Mouse (Mus musculus) limb, embryonic 10.5 days (tissue): ENCODE measurements at regions not wholly inside any gene's neighbourhood (a gene's known extent, or its start where the extent isn't known, plus 50 kb on each side); places are given as distances from the start of the nearest gene placed in this dataset.

ENCODE experiments used
- DNase-seq: peaks from one replicate; pipeline ENCODE4 v3.0.0-alpha.2; 2017; ENCODE audit warnings: low spot score
- H3K27ac ChIP-seq: fragments of 300-500 bp; sonication (generic); 2 replicates; pipeline ENCODE4 v1.5.1; 2016; ENCODE audit warnings: mild to moderate bottlenecking
- H3K27me3 ChIP-seq: fragments of 300-500 bp; sonication (generic); 2 replicates; pipeline ENCODE4 v1.6.1; 2016; ENCODE audit warnings: low read depth, mild to moderate bottlenecking; ENCODE audit not compliant: poor library complexity, severe bottlenecking
- H3K36me3 ChIP-seq: fragments of 300-500 bp; sonication (generic); 2 replicates; pipeline ENCODE4 v1.6.1; 2016; ENCODE audit warnings: mild to moderate bottlenecking, moderate library complexity
- H3K4me1 ChIP-seq: fragments of 300-500 bp; sonication (generic); 2 replicates; pipeline ENCODE4 v1.6.1; 2016
- H3K4me3 ChIP-seq: fragments of 300-500 bp; sonication (generic); 2 replicates; pipeline ENCODE4 v1.5.1; 2016; ENCODE audit warnings: mild to moderate bottlenecking, moderate library complexity
- H3K9me3 ChIP-seq: fragments of 300-500 bp; sonication (generic); replicated peaks from 2 replicates; pipeline ENCODE4 v1.6.1; 2016; ENCODE audit warnings: mild to moderate bottlenecking
- WGBS: fragments of 180-500 bp; shearing (Covaris S2); methylation state at CpG from one replicate; pipeline ENCODE4 v1.1.7; 2016; 5-methylcytosine and 5-hydroxymethylcytosine counted together

GRCm38 (mm10) chr8:90100509-90100908, 247.6 kb downstream of the Tox3 start:
- DNase-seq: no peak
- Histone ChIP-seq H3K9me3 (no peaks in the 10 kb centered on the region), H3K36me3 (no peaks in the 10 kb centered on the region), H3K27ac (no peak overlapping the region), H3K4me3 (no peak overlapping the region), H3K4me1 (0 out of 2 replicates have a peak, but pooled peaks cover 2% of the 10 kb centered on the region), H3K27me3 (no peaks in the 10 kb centered on the region)
- WGBS: 86% methylated on average over 6 of the region's 6 CpGs

- 89% methylated on average over 5 of the region's 5 CpGs for WGBS
- H3K27me3 ChIP-seq: no peaks in the 10 kb centered on the region
- no peak overlapping the region for H3K4me3 ChIP-seq
- no peaks in the 10 kb centered on the region for H3K36me3 ChIP-seq
- H3K9me3 ChIP-seq: no peaks in the 10 kb centered on the region
- H3K27ac ChIP-seq: no peak overlapping the region
- no peak for DNase-seq
- no peaks in the 10 kb centered on the region for H3K4me1 ChIP-seq
Observed at GRCm38 (mm10) chr8:90082630-90083029, 265.5 kb downstream of the Tox3 start.

- H3K4me1 ChIP-seq: peaks cover 23% of the 10 kb centered on the region
- H3K36me3 ChIP-seq: no peaks in the 10 kb centered on the region
- H3K27me3 ChIP-seq: no peaks in the 10 kb centered on the region
- no peak overlapping the region for H3K4me3 ChIP-seq
- peak overlapping the region; percentile 72 for H3K27ac ChIP-seq
- no peak for DNase-seq
- H3K9me3 ChIP-seq: no peaks in the 10 kb centered on the region
Observed at GRCm38 (mm10) chr8:90076381-90076780, 271.8 kb downstream of the Tox3 start.

- H3K27ac ChIP-seq: peak overlapping the region; percentile 72
- no peak overlapping the region for H3K4me3 ChIP-seq
- H3K4me1 ChIP-seq: peaks cover 23% of the 10 kb centered on the region
- whole genome bisulfite sequencing: 79% methylated on average over 5 of the region's 5 CpGs
- H3K27me3 ChIP-seq: no peaks in the 10 kb centered on the region
- no peaks in the 10 kb centered on the region for H3K9me3 ChIP-seq
- peak; percentile 37 for DNase-seq
- H3K36me3 ChIP-seq: no peaks in the 10 kb centered on the region
Observed at GRCm38 (mm10) chr8:90075796-90076195, 272.3 kb downstream of the Tox3 start.

- no peak for DNase-seq
- Histone ChIP-seq H3K4me1 (peaks cover 8% of the 10 kb centered on the region), H3K9me3 (no peaks in the 10 kb centered on the region), H3K27me3 (no peaks in the 10 kb centered on the region), H3K4me3 (no peak overlapping the region), H3K27ac (no peak overlapping the region), H3K36me3 (no peaks in the 10 kb centered on the region)
- WGBS: 78% methylated on average over 5 of the region's 5 CpGs
Observed at GRCm38 (mm10) chr8:90070006-90070405, 278.1 kb downstream of the Tox3 start.

- H3K36me3 ChIP-seq: no peaks in the 10 kb centered on the region
- WGBS: 51% methylated on average over 10 of the region's 10 CpGs
- peaks cover 10% of the 10 kb centered on the region for H3K4me1 ChIP-seq
- no peak overlapping the region for H3K4me3 ChIP-seq
- H3K27ac ChIP-seq: no peak overlapping the region
- H3K27me3 ChIP-seq: no peaks in the 10 kb centered on the region
- no peak for DNase-seq
- H3K9me3 ChIP-seq: no peaks in the 10 kb centered on the region
Observed at GRCm38 (mm10) chr8:90069411-90069993, 278.6 kb downstream of the Tox3 start.

GRCm38 (mm10) chr8:90068441-90068840, 279.7 kb downstream of the Tox3 start:
- H3K27me3 ChIP-seq: no peaks in the 10 kb centered on the region
- H3K27ac ChIP-seq: no peak overlapping the region
- no peaks in the 10 kb centered on the region for H3K36me3 ChIP-seq
- H3K4me1 ChIP-seq: peaks cover 13% of the 10 kb centered on the region
- WGBS: 93% methylated on average over 4 of the region's 4 CpGs
- H3K4me3 ChIP-seq: no peak overlapping the region
- no peaks in the 10 kb centered on the region for H3K9me3 ChIP-seq
- DNase-seq: no peak

- no peak for DNase-seq
- Histone ChIP-seq H3K27me3 (no peaks in the 10 kb centered on the region), H3K36me3 (no peaks in the 10 kb centered on the region), H3K4me3 (no peak overlapping the region), H3K9me3 (no peaks in the 10 kb centered on the region), H3K4me1 (peaks cover 9% of the 10 kb centered on the region), H3K27ac (no peak overlapping the region)
- WGBS: 76% methylated on average over 6 of the region's 6 CpGs
Observed at GRCm38 (mm10) chr8:90064381-90064780, 283.8 kb downstream of the Tox3 start.

GRCm38 (mm10) chr8:90063291-90063690, 284.9 kb downstream of the Tox3 start:
- no peaks in the 10 kb centered on the region for H3K36me3 ChIP-seq
- 100% methylated on average over 1 of the region's 1 CpGs for WGBS
- no peaks in the 10 kb centered on the region for H3K9me3 ChIP-seq
- no peak overlapping the region for H3K27ac ChIP-seq
- H3K27me3 ChIP-seq: no peaks in the 10 kb centered on the region
- no peak for DNase-seq
- no peak overlapping the region for H3K4me3 ChIP-seq
- H3K4me1 ChIP-seq: peaks cover 8% of the 10 kb centered on the region

- H3K4me1 ChIP-seq: no peaks in the 10 kb centered on the region
- WGBS: 85% methylated on average over 9 of the region's 9 CpGs
- DNase-seq: no peak
- H3K27ac ChIP-seq: no peak overlapping the region
- no peaks in the 10 kb centered on the region for H3K9me3 ChIP-seq
- H3K36me3 ChIP-seq: no peaks in the 10 kb centered on the region
- H3K4me3 ChIP-seq: no peak overlapping the region
- no peaks in the 10 kb centered on the region for H3K27me3 ChIP-seq
Observed at GRCm38 (mm10) chr8:90058631-90059166, 289.4 kb downstream of the Tox3 start.

- no peak overlapping the region for H3K27ac ChIP-seq
- DNase-seq: no peak
- no peak overlapping the region for H3K4me3 ChIP-seq
- H3K27me3 ChIP-seq: no peaks in the 10 kb centered on the region
- H3K36me3 ChIP-seq: no peaks in the 10 kb centered on the region
- no peaks in the 10 kb centered on the region for H3K4me1 ChIP-seq
- no peaks in the 10 kb centered on the region for H3K9me3 ChIP-seq
- 87% methylated on average over 1 of the region's 1 CpGs for WGBS
Observed at GRCm38 (mm10) chr8:90056331-90056730, 291.8 kb downstream of the Tox3 start.

- 84% methylated on average over 9 of the region's 9 CpGs for WGBS
- DNase-seq: no peak
- Histone ChIP-seq H3K36me3 (no peaks in the 10 kb centered on the region), H3K27me3 (no peaks in the 10 kb centered on the region), H3K4me1 (peaks cover 3% of the 10 kb centered on the region), H3K9me3 (no peaks in the 10 kb centered on the region), H3K4me3 (no peak overlapping the region), H3K27ac (no peak overlapping the region)
Observed at GRCm38 (mm10) chr8:90046779-90047178, 301.4 kb downstream of the Tox3 start.

- Histone ChIP-seq H3K36me3 (no peaks in the 10 kb centered on the region), H3K4me1 (peaks cover 21% of the 10 kb centered on the region), H3K27ac (peak overlapping the region; percentile 30), H3K9me3 (no peaks in the 10 kb centered on the region), H3K27me3 (no peaks in the 10 kb centered on the region), H3K4me3 (no peak overlapping the region)
- 61% methylated on average over 3 of the region's 3 CpGs for WGBS
- DNase-seq: no peak
Observed at GRCm38 (mm10) chr8:90036436-90036835, 311.7 kb downstream of the Tox3 start.

- 95% methylated on average over 4 of the region's 4 CpGs for WGBS
- no peak overlapping the region for H3K4me3 ChIP-seq
- H3K27ac ChIP-seq: no peak overlapping the region
- H3K27me3 ChIP-seq: no peaks in the 10 kb centered on the region
- no peaks in the 10 kb centered on the region for H3K36me3 ChIP-seq
- H3K9me3 ChIP-seq: no peaks in the 10 kb centered on the region
- peaks cover 14% of the 10 kb centered on the region for H3K4me1 ChIP-seq
- DNase-seq: no peak
Observed at GRCm38 (mm10) chr8:90032572-90032971, 315.6 kb downstream of the Tox3 start.
